In the genomic region with DNA sequence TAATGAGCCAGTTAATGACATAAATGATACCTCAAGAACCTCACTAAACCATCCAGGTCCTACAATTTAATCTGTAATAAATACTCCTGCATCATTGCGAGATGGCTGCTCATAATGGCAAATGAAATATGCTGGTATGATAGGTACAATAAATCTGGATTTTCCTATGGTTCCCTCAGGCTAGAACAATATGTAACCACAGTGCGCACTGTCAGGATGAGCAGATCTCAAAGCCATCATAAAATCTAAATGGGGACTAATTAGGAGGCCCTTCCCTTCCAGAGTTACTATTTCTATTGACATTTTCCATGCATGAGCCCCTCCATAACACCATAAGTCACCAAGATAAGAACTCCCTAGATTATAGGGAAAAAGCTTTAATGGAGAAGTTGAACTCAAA, we compare ENCODE assay signal across 10 mouse cellular contexts.
DNase-seq lines count a peak whose midpoint lies in the region; ATAC-seq lines count a peak whose summit lies in the region.
"Had no signal": no experiment of that assay in that cellular context is flagged by ENCODE, and none has a peak within 500 bp of the region (broad histone marks: within the 10 kb centered on the region; RNA-seq: fewer than 3 reads in every experiment).

No protein-coding gene starts in this region.

- H3K4me3 ChIP-seq in heart, embryonic 16.5 days (ENCODE audit: low read length) = no peak overlapping the region
- no peak overlapping the region for H3K4me3 ChIP-seq in embryonic facial prominence, embryonic 14.5 days (ENCODE audit: low read depth, low read length)
- peak overlapping the region; percentile 30; the same call in 1 of the 2 replicates for H3K4me3 ChIP-seq in hindbrain, embryonic 14.5 days (replicated peaks; ENCODE audit: low read length)
- 0 out of 2 replicates have a peak overlapping the region, but pooled peaks have one; percentile 30 for H3K4me3 ChIP-seq in midbrain, embryonic 14.5 days (replicated peaks; ENCODE audit: low read depth, low read length)

- DNase-seq in heart, adult 8-10 months (ENCODE audit: low spot score) = no peak
- DNase-seq in embryonic facial prominence, embryonic 14.5 days (ENCODE audit: low spot score) = no peak
- DNase-seq in hindbrain, embryonic 14.5 days (ENCODE audit: low spot score) = peak; percentile 20
- DNase-seq in midbrain, embryonic 14.5 days = no peak
- no peak for DNase-seq in layer of hippocampus, postnatal 25 days (ENCODE audit: extremely low spot score in 1 of 2, low spot score in 1 of 2)
- DNase-seq in right cerebral cortex, adult 2 months (ENCODE audit: low spot score in 2 of 2) = no peak
- DNase-seq in embryo, embryonic 10 days (ENCODE audit: low spot score) = no peak
- DNase-seq: thymus, postnatal 14 days had no signal

- no peak overlapping the region for H3K27ac ChIP-seq in heart, embryonic 16.5 days (ENCODE audit: low read length)
- no peak overlapping the region for H3K27ac ChIP-seq in embryonic facial prominence, embryonic 14.5 days (replicated peaks; ENCODE audit: low read depth, low read length)
- peak overlapping the region; percentile 18; the same call in 1 of the 2 replicates for H3K27ac ChIP-seq in hindbrain, embryonic 14.5 days
- H3K27ac ChIP-seq in midbrain, embryonic 14.5 days (replicated peaks; ENCODE audit: low read depth, low read length) = no peak overlapping the region

- no peak for ATAC-seq in heart, embryonic 16.5 days (replicated peaks; ENCODE audit: extremely low read depth, insufficient read depth, low FRiP score)
- ATAC-seq in embryonic facial prominence, embryonic 14.5 days (ENCODE audit: low read depth) = no peak
- ATAC-seq in hindbrain, embryonic 14.5 days (ENCODE audit: low FRiP score) = no peak; the same call in 1 of the 2 replicates
- no peak for ATAC-seq in midbrain, embryonic 14.5 days (ENCODE audit: low FRiP score, low TSS enrichment)
- ATAC-seq: lung, postnatal 0 days had no signal

- H3K4me2 ChIP-seq in heart, embryonic 16.5 days (ENCODE audit: low read depth, low read length) = peak overlapping the region; percentile 67
- H3K4me2 ChIP-seq in embryonic facial prominence, embryonic 14.5 days (ENCODE audit: low read depth, low read length) = peak overlapping the region; percentile 63; the same call in 1 of the 2 replicates
- H3K4me2 ChIP-seq in hindbrain, embryonic 14.5 days (replicated peaks) = peak overlapping the region; percentile 67
- H3K4me2 ChIP-seq in midbrain, embryonic 14.5 days (ENCODE audit: low read length) = peak overlapping the region; percentile 57

- H3K36me3 ChIP-seq in heart, embryonic 16.5 days (ENCODE audit: control insufficient read depth, insufficient read depth) = no peaks in the 10 kb centered on the region
- no peaks in the 10 kb centered on the region for H3K36me3 ChIP-seq in embryonic facial prominence, embryonic 14.5 days (ENCODE audit: control insufficient read depth, insufficient read depth, low read length)
- H3K36me3 ChIP-seq in hindbrain, embryonic 14.5 days (replicated peaks; ENCODE audit: control insufficient read depth, insufficient read depth) = no peaks in the 10 kb centered on the region
- no peaks in the 10 kb centered on the region for H3K36me3 ChIP-seq in midbrain, embryonic 14.5 days (ENCODE audit: control insufficient read depth, insufficient read depth, low read length)

- no peak overlapping the region for H3K9ac ChIP-seq in heart, embryonic 16.5 days (ENCODE audit: low read length)
- no peak overlapping the region for H3K9ac ChIP-seq in embryonic facial prominence, embryonic 14.5 days (ENCODE audit: low read depth, low read length)
- peak overlapping the region; percentile 54; the same call in 1 of the 2 replicates for H3K9ac ChIP-seq in hindbrain, embryonic 14.5 days
- H3K9ac ChIP-seq in midbrain, embryonic 14.5 days (replicated peaks; ENCODE audit: low read length) = peak overlapping the region; percentile 39; the same call in 1 of the 2 replicates

- no peaks in the 10 kb centered on the region for H3K4me1 ChIP-seq in heart, embryonic 16.5 days (ENCODE audit: control insufficient read depth, insufficient read depth, low read length)
- no peaks in the 10 kb centered on the region for H3K4me1 ChIP-seq in embryonic facial prominence, embryonic 14.5 days (ENCODE audit: control insufficient read depth, insufficient read depth, low read length)
- peaks cover 28% of the 10 kb centered on the region for H3K4me1 ChIP-seq in hindbrain, embryonic 14.5 days (replicated peaks; ENCODE audit: control insufficient read depth, insufficient read depth, low read length)
- H3K4me1 ChIP-seq in midbrain, embryonic 14.5 days (ENCODE audit: control insufficient read depth, insufficient read depth, low read length) = peaks cover 9% of the 10 kb centered on the region; the same call in 1 of the 2 replicates

- H3K27me3 ChIP-seq in heart, embryonic 16.5 days (ENCODE audit: control insufficient read depth, insufficient read depth, low read length) = no peaks in the 10 kb centered on the region
- 0 out of 2 replicates have a peak, but pooled peaks cover 4% of the 10 kb centered on the region for H3K27me3 ChIP-seq in embryonic facial prominence, embryonic 14.5 days (replicated peaks; ENCODE audit: control insufficient read depth, insufficient read depth, low read length)
- peaks cover 7% of the 10 kb centered on the region; the same call in 1 of the 2 replicates for H3K27me3 ChIP-seq in hindbrain, embryonic 14.5 days (ENCODE audit: control insufficient read depth, insufficient read depth, low read length)
- H3K27me3 ChIP-seq in midbrain, embryonic 14.5 days (ENCODE audit: control insufficient read depth, insufficient read depth, low read length) = no peaks in the 10 kb centered on the region

- no peaks in the 10 kb centered on the region for H3K9me3 ChIP-seq in heart, embryonic 16.5 days (replicated peaks; ENCODE audit: control insufficient read depth, low read length)
- H3K9me3 ChIP-seq in embryonic facial prominence, embryonic 14.5 days (ENCODE audit: control insufficient read depth, low read length) = no peaks in the 10 kb centered on the region
- H3K9me3 ChIP-seq in hindbrain, embryonic 14.5 days (ENCODE audit: control insufficient read depth, low read length) = no peaks in the 10 kb centered on the region
- no peaks in the 10 kb centered on the region for H3K9me3 ChIP-seq in midbrain, embryonic 14.5 days (ENCODE audit: control insufficient read depth, low read length)

- 88% methylated on average over 2 of the region's 2 CpGs for WGBS in heart, embryonic 16.5 days
- WGBS in embryonic facial prominence, embryonic 14.5 days = 81% methylated on average over 2 of the region's 2 CpGs
- WGBS in hindbrain, embryonic 14.5 days = 66% methylated on average over 2 of the region's 2 CpGs
- WGBS in midbrain, embryonic 14.5 days = 77% methylated on average over 2 of the region's 2 CpGs

Comparison
In these comparisons a context has a peak if more than half of its experiments do, and no peak if none do; other contexts are left out.
1. H3K4me3 ChIP-seq: peak in hindbrain, embryonic 14.5 days (single experiment) and midbrain, embryonic 14.5 days (single experiment); none in heart, embryonic 16.5 days (single experiment) and embryonic facial prominence, embryonic 14.5 days (single experiment).
2. H3K9ac ChIP-seq: peak in hindbrain, embryonic 14.5 days (single experiment) and midbrain, embryonic 14.5 days (single experiment); none in heart, embryonic 16.5 days (single experiment) and embryonic facial prominence, embryonic 14.5 days (single experiment).
3. Peak in every context shown above with its lines, with median percentiles within 50 percentile points of each other: H3K4me2 ChIP-seq.